13 mouse cellular contexts compared by ENCODE assay signal in the genomic region with DNA sequence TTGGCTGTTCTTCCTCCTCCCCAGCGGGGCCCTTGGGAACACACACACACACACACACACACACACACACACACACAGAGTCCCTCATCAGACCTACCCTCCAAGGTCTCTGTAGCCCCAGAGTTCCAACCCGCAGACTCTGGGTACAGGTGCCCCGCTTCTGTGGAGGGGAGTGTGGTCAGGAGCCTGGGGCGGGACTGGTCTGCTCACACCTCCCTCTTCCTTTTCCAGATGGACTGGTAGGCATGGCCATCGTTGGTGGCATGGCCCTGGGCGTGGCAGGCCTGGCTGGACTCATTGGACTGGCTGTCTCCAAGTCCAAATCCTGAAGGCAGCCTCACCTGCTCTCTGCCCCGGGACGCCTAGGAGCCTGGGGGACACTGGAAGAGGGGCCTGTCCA. TPM values are rescaled to one million over a fixed set of nuclear protein-coding genes. Genes with fewer than 3 reads are reported as not detected.
A peak's percentile ranks its signal among the peaks of the same experiment; 100 is the strongest.
DNase-seq lines count a peak whose midpoint lies in the region; ATAC-seq and TF ChIP-seq lines count a peak whose summit lies in the region.
"Had no signal": no experiment of that assay in that cellular context is flagged by ENCODE, and none has a peak within 500 bp of the region (broad histone marks: within the 10 kb centered on the region; RNA-seq: fewer than 3 reads in every experiment).

No protein-coding gene starts in this region.

- peak overlapping the region; percentile 5; the same call in 1 of the 2 replicates for H3K4me3 ChIP-seq in forebrain, embryonic 10.5 days
- H3K4me3 ChIP-seq in forebrain, postnatal 0 days (ENCODE audit: low read depth, low read length): no peak overlapping the region
- no peak overlapping the region for H3K4me3 ChIP-seq in neural tube, embryonic 13.5 days
- H3K4me3 ChIP-seq in neural tube, embryonic 15.5 days (replicated peaks): no peak overlapping the region
- H3K4me3 ChIP-seq: forebrain, embryonic 12.5 days; hindbrain, embryonic 13.5 days; limb, embryonic 12.5 days had no signal

- no peak for ATAC-seq in forebrain, postnatal 0 days
- no peak for ATAC-seq in neural tube, embryonic 13.5 days (ENCODE audit: low read depth)
- no peak for ATAC-seq in neural tube, embryonic 15.5 days (ENCODE audit: low FRiP score)

- DNase-seq in forebrain, embryonic 10.5 days (ENCODE audit: extremely low spot score, low spot score): no peak
- DNase-seq in forebrain, postnatal 0 days: no peak
- DNase-seq in kidney, postnatal 36 days: peak; percentile 43 to 66
- no peak for DNase-seq in adipocyte (ENCODE audit: low spot score)
- no peak for DNase-seq in adrenal gland, postnatal 25 days
- no peak for DNase-seq in adrenal gland, adult 8-10 months
- DNase-seq: cerebellum, adult 9-11 months; spleen, adult 18-20 months had no signal

- TF ChIP-seq CTCF in forebrain, postnatal 0 days (IDR thresholded peaks at IDR 0.05; ENCODE audit: low read depth): no peak

- 91% methylated on average over 7 of the region's 8 CpGs for WGBS in forebrain, embryonic 10.5 days
- WGBS in forebrain, postnatal 0 days: 91% methylated on average over 8 of the region's 8 CpGs
- 90% methylated on average over 8 of the region's 8 CpGs for WGBS in neural tube, embryonic 13.5 days
- 91% methylated on average over 8 of the region's 8 CpGs for WGBS in neural tube, embryonic 15.5 days

- peaks cover 62% of the 10 kb centered on the region for H3K36me3 ChIP-seq in forebrain, embryonic 10.5 days (replicated peaks)
- peaks cover 48% of the 10 kb centered on the region for H3K36me3 ChIP-seq in forebrain, postnatal 0 days (ENCODE audit: insufficient read depth)
- peaks cover 49% of the 10 kb centered on the region for H3K36me3 ChIP-seq in neural tube, embryonic 13.5 days
- H3K36me3 ChIP-seq in neural tube, embryonic 15.5 days: peaks cover 37% of the 10 kb centered on the region

- no peak overlapping the region for H3K9ac ChIP-seq in forebrain, postnatal 0 days
- 0 out of 2 replicates have a peak overlapping the region, but pooled peaks have one; percentile 17 for H3K9ac ChIP-seq in neural tube, embryonic 13.5 days
- no peak overlapping the region for H3K9ac ChIP-seq in neural tube, embryonic 15.5 days (replicated peaks)
- H3K9ac ChIP-seq: forebrain, embryonic 12.5 days; hindbrain, embryonic 13.5 days; limb, embryonic 12.5 days had no signal

- 0 out of 2 replicates have a peak overlapping the region, but pooled peaks have one; percentile 7 for H3K27ac ChIP-seq in forebrain, embryonic 10.5 days
- H3K27ac ChIP-seq in forebrain, postnatal 0 days (ENCODE audit: low read depth, low read length): no peak overlapping the region
- H3K27ac ChIP-seq in neural tube, embryonic 13.5 days (replicated peaks): peak overlapping the region; percentile 18; the same call in 1 of the 2 replicates
- H3K27ac ChIP-seq in neural tube, embryonic 15.5 days (replicated peaks): no peak overlapping the region
- H3K27ac ChIP-seq: forebrain, embryonic 12.5 days; hindbrain, embryonic 13.5 days; limb, embryonic 12.5 days had no signal

- no peak overlapping the region for H3K4me2 ChIP-seq in forebrain, postnatal 0 days (ENCODE audit: low read depth)
- H3K4me2 ChIP-seq in neural tube, embryonic 13.5 days: no peak overlapping the region
- no peak overlapping the region for H3K4me2 ChIP-seq in neural tube, embryonic 15.5 days
- H3K4me2 ChIP-seq: forebrain, embryonic 12.5 days; hindbrain, embryonic 13.5 days; limb, embryonic 12.5 days had no signal

- H3K9me3 ChIP-seq in forebrain, embryonic 10.5 days: no peaks in the 10 kb centered on the region
- H3K9me3 ChIP-seq in forebrain, postnatal 0 days (ENCODE audit: low read length): no peaks in the 10 kb centered on the region
- no peaks in the 10 kb centered on the region for H3K9me3 ChIP-seq in neural tube, embryonic 13.5 days
- H3K9me3 ChIP-seq in neural tube, embryonic 15.5 days (replicated peaks): no peaks in the 10 kb centered on the region
- H3K9me3 ChIP-seq: forebrain, embryonic 12.5 days; hindbrain, embryonic 13.5 days; limb, embryonic 12.5 days had no signal

- no peaks in the 10 kb centered on the region for H3K27me3 ChIP-seq in forebrain, embryonic 10.5 days (ENCODE audit: poor library complexity, severe bottlenecking)
- no peaks in the 10 kb centered on the region for H3K27me3 ChIP-seq in forebrain, postnatal 0 days (ENCODE audit: insufficient read depth, low read length)
- no peaks in the 10 kb centered on the region for H3K27me3 ChIP-seq in neural tube, embryonic 13.5 days
- no peaks in the 10 kb centered on the region for H3K27me3 ChIP-seq in neural tube, embryonic 15.5 days (replicated peaks)
- H3K27me3 ChIP-seq: forebrain, embryonic 12.5 days; hindbrain, embryonic 13.5 days; limb, embryonic 12.5 days had no signal

- H3K4me1 ChIP-seq in forebrain, embryonic 10.5 days: peaks cover 33% of the 10 kb centered on the region
- H3K4me1 ChIP-seq in forebrain, postnatal 0 days (ENCODE audit: insufficient read depth): peaks cover 8% of the 10 kb centered on the region; the same call in 1 of the 2 replicates
- H3K4me1 ChIP-seq in neural tube, embryonic 13.5 days (replicated peaks): peaks cover 27% of the 10 kb centered on the region
- H3K4me1 ChIP-seq in neural tube, embryonic 15.5 days: peaks cover 29% of the 10 kb centered on the region

RNA-seq across cellular contexts. Expression of a gene that starts 0.7 kb away (rescaled TPM):
- 0.35 and 0.52 TPM in 2 replicates for polyA plus RNA-seq in forebrain, embryonic 10.5 days (2016; fragmentation: Nextera tagmentation; extraction: Ambion mirVana)
- 0.33 and 0.38 TPM in 2 replicates for total RNA-seq in forebrain, postnatal 0 days (2014; rRNA removed)
- polyA plus RNA-seq in forebrain, postnatal 0 days (2015; fragmentation: Nextera tagmentation; extraction: Ambion mirVana): 0.13 and 0.15 TPM in 2 replicates
- polyA plus RNA-seq in neural tube, embryonic 13.5 days (2015; fragmentation: Nextera tagmentation; extraction: Ambion mirVana): 0.17 and 0.39 TPM in 2 replicates
- polyA plus RNA-seq in neural tube, embryonic 15.5 days (2015; fragmentation: Nextera tagmentation; extraction: Ambion mirVana): 0.67 and 1.0 TPM in 2 replicates
- total RNA-seq in adrenal gland, postnatal 25 days (2021): 8.8 and 9.4 TPM in 2 replicates
- 10 to 100 TPM in 3 of 4 experiments, 1 to 10 TPM in 1; 9.5 to 13.7 (median 12.1) TPM for total RNA-seq in adrenal gland, adult 8-10 months (2022)

RNA-seq across cellular contexts. Expression of a gene that starts 12.6 kb away (rescaled TPM):
- polyA plus RNA-seq in forebrain, embryonic 10.5 days (2016; fragmentation: Nextera tagmentation; extraction: Ambion mirVana): 243 and 263 TPM in 2 replicates
- 221 and 299 TPM in 2 replicates for total RNA-seq in forebrain, postnatal 0 days (2014; rRNA removed)
- 377 and 441 TPM in 2 replicates for polyA plus RNA-seq in forebrain, postnatal 0 days (2015; fragmentation: Nextera tagmentation; extraction: Ambion mirVana)
- 327 and 376 TPM in 2 replicates for polyA plus RNA-seq in neural tube, embryonic 13.5 days (2015; fragmentation: Nextera tagmentation; extraction: Ambion mirVana)
- polyA plus RNA-seq in neural tube, embryonic 15.5 days (2015; fragmentation: Nextera tagmentation; extraction: Ambion mirVana): 339 and 354 TPM in 2 replicates
- total RNA-seq in adrenal gland, postnatal 25 days (2021): 150 and 200 TPM in 2 replicates
- total RNA-seq in adrenal gland, adult 8-10 months (2022): 100 to 1,000 TPM; 210 to 255 (median 217) TPM

RNA-seq across cellular contexts. Expression of a gene that starts 21.1 kb away (rescaled TPM):
- 35.7 and 40.7 TPM in 2 replicates for polyA plus RNA-seq in forebrain, embryonic 10.5 days (2016; fragmentation: Nextera tagmentation; extraction: Ambion mirVana)
- 46.6 and 55.2 TPM in 2 replicates for total RNA-seq in forebrain, postnatal 0 days (2014; rRNA removed)
- 18.2 and 21.7 TPM in 2 replicates for polyA plus RNA-seq in forebrain, postnatal 0 days (2015; fragmentation: Nextera tagmentation; extraction: Ambion mirVana)
- polyA plus RNA-seq in neural tube, embryonic 13.5 days (2015; fragmentation: Nextera tagmentation; extraction: Ambion mirVana): 34.5 and 41.7 TPM in 2 replicates
- 36.4 and 39.0 TPM in 2 replicates for polyA plus RNA-seq in neural tube, embryonic 15.5 days (2015; fragmentation: Nextera tagmentation; extraction: Ambion mirVana)
- total RNA-seq in adrenal gland, postnatal 25 days (2021): 66.7 and 90.3 TPM in 2 replicates
- 10 to 100 TPM; 68.6 to 74.5 (median 72.1) TPM for total RNA-seq in adrenal gland, adult 8-10 months (2022)

RNA-seq across cellular contexts. Expression of a gene that starts 22.1 kb away (rescaled TPM):
- 102 and 107 TPM in 2 replicates for polyA plus RNA-seq in forebrain, embryonic 10.5 days (2016; fragmentation: Nextera tagmentation; extraction: Ambion mirVana)
- total RNA-seq in forebrain, postnatal 0 days (2014; rRNA removed): 66.1 and 96.9 TPM in 2 replicates
- polyA plus RNA-seq in forebrain, postnatal 0 days (2015; fragmentation: Nextera tagmentation; extraction: Ambion mirVana): 176 and 201 TPM in 2 replicates
- 91.3 and 110 TPM in 2 replicates for polyA plus RNA-seq in neural tube, embryonic 13.5 days (2015; fragmentation: Nextera tagmentation; extraction: Ambion mirVana)
- 126 and 137 TPM in 2 replicates for polyA plus RNA-seq in neural tube, embryonic 15.5 days (2015; fragmentation: Nextera tagmentation; extraction: Ambion mirVana)
- total RNA-seq in adrenal gland, postnatal 25 days (2021): 74.8 and 85.9 TPM in 2 replicates
- total RNA-seq in adrenal gland, adult 8-10 months (2022): 10 to 100 TPM; 77.8 to 96.8 (median 83.5) TPM

RNA-seq across cellular contexts. Expression of a gene that starts 57.7 kb away (rescaled TPM):
- polyA plus RNA-seq in forebrain, embryonic 10.5 days (2016; fragmentation: Nextera tagmentation; extraction: Ambion mirVana): 107 and 113 TPM in 2 replicates
- total RNA-seq in forebrain, postnatal 0 days (2014; rRNA removed): 30.7 and 35.9 TPM in 2 replicates
- 125 and 134 TPM in 2 replicates for polyA plus RNA-seq in forebrain, postnatal 0 days (2015; fragmentation: Nextera tagmentation; extraction: Ambion mirVana)
- polyA plus RNA-seq in neural tube, embryonic 13.5 days (2015; fragmentation: Nextera tagmentation; extraction: Ambion mirVana): 112 and 124 TPM in 2 replicates
- polyA plus RNA-seq in neural tube, embryonic 15.5 days (2015; fragmentation: Nextera tagmentation; extraction: Ambion mirVana): 106 and 115 TPM in 2 replicates
- total RNA-seq in adrenal gland, postnatal 25 days (2021): 31.3 and 35.6 TPM in 2 replicates
- total RNA-seq in adrenal gland, adult 8-10 months (2022): 10 to 100 TPM; 30.5 to 53.5 (median 41.9) TPM

Comparison
In these comparisons a context has a peak if more than half of its experiments do, and no peak if none do; other contexts are left out.
1. H3K27ac ChIP-seq: peak in forebrain, embryonic 10.5 days (single experiment) and neural tube, embryonic 13.5 days (single experiment); none in forebrain, postnatal 0 days (single experiment) and neural tube, embryonic 15.5 days (single experiment).
2. DNase-seq: peak in kidney, postnatal 36 days (2 of 2); none in forebrain, embryonic 10.5 days (single experiment), forebrain, postnatal 0 days (single experiment), adipocyte (single experiment), adrenal gland, postnatal 25 days (single experiment) and adrenal gland, adult 8-10 months (single experiment).